Mouse (Mus musculus): Measurements from ENCODE around the gene Olfr222.

GRCm38 (mm10) chr11:59530870-59531535, 45.0 kb downstream of the Olfr222 start:
- TF ChIP-seq CTCF (IDR thresholded peaks at IDR 0.05; ENCODE audit: control insufficient read depth, insufficient read depth, insufficient replicate concordance, low read depth, low read length), result no peak
- TF ChIP-seq POLR2A (IDR thresholded peaks at IDR 0.05; ENCODE audit: control insufficient read depth, low read depth, low read length), result no peak
